Mouse (Mus musculus) MEL (cell line): Measurements from ENCODE around the gene Bcat1. TPM values are rescaled to one million over a fixed set of nuclear protein-coding genes. Genes with fewer than 3 reads are reported as not detected.
A peak's percentile ranks its signal among the peaks of the same experiment; 100 is the strongest.

Source experiments
- DNase-seq: peaks from one replicate; pipeline ENCODE4 v3.0.0; 2011; ENCODE audit warnings: low read depth, low spot score
- H3K27ac ChIP-seq: 2 replicates; pipeline ENCODE4 v1.5.1; 2012; ENCODE audit warnings: low read depth, mild to moderate bottlenecking, control low read depth, low read length, moderate library complexity; ENCODE audit not compliant: control insufficient read depth
- H3K27me3 ChIP-seq, 2 experiments: fragments of 150-350 bp in 1 of 2; sonication (generic) in 1 of 2; 2 replicates each; pipeline ENCODE4 v1.6.1; 2012; ENCODE audit warnings: low read length in 2 of 2, mild to moderate bottlenecking in 2 of 2, improper control_type of control experiment in 1 of 2, moderate library complexity in 1 of 2; ENCODE audit not compliant: insufficient read depth in 2 of 2, control insufficient read depth in 1 of 2
- H3K36me3 ChIP-seq, 2 experiments: 2 replicates each; pipeline ENCODE4 v1.6.1; 2012 to 2014; ENCODE audit warnings: low read length in 2 of 2, improper control_type of control experiment in 1 of 2, inconsistent platforms in 1 of 2, mild to moderate bottlenecking in 1 of 2; ENCODE audit not compliant: insufficient read depth in 2 of 2, control insufficient read depth in 1 of 2
- H3K4me1 ChIP-seq, 2 experiments: fragments of 150-350 bp in 1 of 2; sonication (generic) in 1 of 2; 2 replicates each; pipeline ENCODE4 v1.6.1; 2012; ENCODE audit warnings: low read length in 2 of 2, improper control_type of control experiment in 1 of 2, mild to moderate bottlenecking in 1 of 2; ENCODE audit not compliant: insufficient read depth in 2 of 2, control insufficient read depth in 1 of 2
- H3K4me3 ChIP-seq, 2 experiments: fragments of 150-350 bp in 1 of 2; sonication (generic) in 1 of 2; 2 replicates each; pipeline ENCODE4 v1.5.1; 2012; ENCODE audit warnings: low read depth in 2 of 2, low read length in 2 of 2, mild to moderate bottlenecking in 2 of 2, moderate library complexity in 2 of 2, control low read depth in 1 of 2, improper control_type of control experiment in 1 of 2; ENCODE audit not compliant: control insufficient read depth in 1 of 2, insufficient read depth in 1 of 2
- H3K79me2 ChIP-seq: 2 replicates; pipeline ENCODE4 v1.6.1; 2012; ENCODE audit warnings: mild to moderate bottlenecking, low read length, moderate library complexity; ENCODE audit not compliant: control insufficient read depth, poor library complexity, insufficient read depth
- H3K9ac ChIP-seq: 2 replicates; pipeline ENCODE4 v1.6.1; 2012; ENCODE audit warnings: low read depth, mild to moderate bottlenecking, control low read depth, low read length, moderate library complexity; ENCODE audit not compliant: control insufficient read depth, poor library complexity, severe bottlenecking
- H3K9me3 ChIP-seq: fragments of 150-350 bp; sonication (generic); replicated peaks from 2 replicates; pipeline ENCODE4 v1.6.1; 2012; ENCODE audit warnings: mild to moderate bottlenecking, low read length, improper control_type of control experiment, moderate library complexity; ENCODE audit not compliant: insufficient read depth
- E2F4 ChIP-seq: IDR thresholded peaks from 2 replicates; pipeline ENCODE4 v1.6.1; 2011; ENCODE audit warnings: low read depth, low read length, improper control_type of control experiment, borderline replicate concordance
- ETS1 ChIP-seq: IDR thresholded peaks from 2 replicates; pipeline ENCODE4 v1.6.1; 2012; ENCODE audit warnings: low read depth, mild to moderate bottlenecking, inconsistent platforms, low read length, improper control_type of control experiment, moderate library complexity
- JUND ChIP-seq: IDR thresholded peaks from 2 replicates; pipeline ENCODE4 v1.6.1; 2011; ENCODE audit warnings: low read depth, mild to moderate bottlenecking, improper control_type of control experiment, low read length
- KAT2A ChIP-seq: conservative IDR thresholded peaks from 2 replicates; pipeline ENCODE4 v1.6.1; 2012; ENCODE audit warnings: low read depth, low read length, improper control_type of control experiment, inconsistent platforms
- MAFK ChIP-seq: IDR thresholded peaks from 2 replicates; pipeline ENCODE4 v1.6.1; 2011; ENCODE audit warnings: low read depth, mild to moderate bottlenecking, low read length, improper control_type of control experiment, borderline replicate concordance
- MAX ChIP-seq: IDR thresholded peaks from 2 replicates; pipeline ENCODE4 v1.6.1; 2011; ENCODE audit warnings: low read length, improper control_type of control experiment
- MAZ ChIP-seq: IDR thresholded peaks from 2 replicates; pipeline ENCODE4 v1.6.1; 2012; ENCODE audit warnings: low read depth, mild to moderate bottlenecking, inconsistent platforms, low read length, improper control_type of control experiment
- MXI1 ChIP-seq: IDR thresholded peaks from 2 replicates; pipeline ENCODE4 v1.6.1; 2011; ENCODE audit warnings: mild to moderate bottlenecking, low read depth, low read length, improper control_type of control experiment
- MYB ChIP-seq: IDR thresholded peaks from 2 replicates; pipeline ENCODE4 v1.6.1; 2011; ENCODE audit warnings: mild to moderate bottlenecking, low read depth, low read length, improper control_type of control experiment
- NRF1 ChIP-seq: IDR thresholded peaks from 2 replicates; pipeline ENCODE4 v1.6.1; 2014; ENCODE audit warnings: low read depth, mild to moderate bottlenecking, inconsistent platforms, low read length, improper control_type of control experiment, moderate library complexity; ENCODE audit not compliant: poor library complexity, insufficient read depth, severe bottlenecking
- POLR2A ChIP-seq, 2 experiments: IDR thresholded peaks; 2 replicates each; pipeline ENCODE4 v1.6.1; 2011 to 2012; ENCODE audit warnings: low read length in 2 of 2, mild to moderate bottlenecking in 2 of 2, control low read depth in 1 of 2, improper control_type of control experiment in 1 of 2, low read depth in 1 of 2, moderate library complexity in 1 of 2; ENCODE audit not compliant: control insufficient read depth in 1 of 2, insufficient read depth in 1 of 2, poor library complexity in 1 of 2
- POLR2AphosphoS2 ChIP-seq: IDR thresholded peaks from 2 replicates; pipeline ENCODE4 v1.6.1; 2011; ENCODE audit warnings: low read length, improper control_type of control experiment
- POLR2AphosphoS5 ChIP-seq: IDR thresholded peaks from 2 replicates; pipeline ENCODE4 v1.6.1; 2012; ENCODE audit warnings: low read depth, borderline replicate concordance, mild to moderate bottlenecking, inconsistent platforms, low read length, moderate library complexity, mixed read lengths
- RCOR1 ChIP-seq: IDR thresholded peaks from 2 replicates; pipeline ENCODE4 v1.6.1; 2012; ENCODE audit warnings: low read depth, mild to moderate bottlenecking, inconsistent platforms, low read length, improper control_type of control experiment
- SMC3 ChIP-seq: IDR thresholded peaks from 2 replicates; pipeline ENCODE4 v1.6.1; 2011; ENCODE audit warnings: low read depth, low read length, improper control_type of control experiment
- TAL1 ChIP-seq: IDR thresholded peaks from 2 replicates; pipeline ENCODE4 v1.6.1; 2012; ENCODE audit warnings: mild to moderate bottlenecking, inconsistent platforms, low read length, moderate library complexity, mixed read lengths
- TBP ChIP-seq: IDR thresholded peaks from 2 replicates; pipeline ENCODE4 v1.8.0; 2011; ENCODE audit warnings: low read depth, low read length, improper control_type of control experiment
- USF1 ChIP-seq: IDR thresholded peaks from 2 replicates; pipeline ENCODE4 v1.6.1; 2014; ENCODE audit warnings: low read depth, mild to moderate bottlenecking, inconsistent platforms, low read length, improper control_type of control experiment, moderate library complexity
- USF2 ChIP-seq, 2 experiments: IDR thresholded peaks; 2 replicates each; pipeline ENCODE4 v1.6.1; 2011 to 2012; ENCODE audit warnings: improper control_type of control experiment in 2 of 2, low read length in 2 of 2, borderline replicate concordance in 1 of 2, inconsistent platforms in 1 of 2, low read depth in 1 of 2, mild to moderate bottlenecking in 1 of 2; ENCODE audit not compliant: insufficient read depth in 1 of 2
- polyA plus RNA-seq, 2 experiments: library from polyadenylated mRNA; stranded (reverse) in 1 of 2; unstranded in 1 of 2; fragments of >175 nt in 1 of 2; fragments of >200 nt in 1 of 2; gene quantifications; 2 replicates each; pipeline versions ENCODE4 v1.2.1 to v1.2.4; 2012; ENCODE audit warnings: low replicate concordance in 2 of 2, low read depth in 1 of 2; ENCODE audit not compliant: insufficient read length in 2 of 2, insufficient read depth in 1 of 2, missing spikeins in 1 of 2
- total RNA-seq: library from RNA; depleted of rRNA; stranded (reverse); fragments of 300-350 nt; gene quantifications from 2 replicates; pipeline ENCODE4 v1.2.3, GENCODE M21; 2012

Gene Bcat1
- total and polyA plus RNA-seq, 3 experiments, result not detected

DNA sequence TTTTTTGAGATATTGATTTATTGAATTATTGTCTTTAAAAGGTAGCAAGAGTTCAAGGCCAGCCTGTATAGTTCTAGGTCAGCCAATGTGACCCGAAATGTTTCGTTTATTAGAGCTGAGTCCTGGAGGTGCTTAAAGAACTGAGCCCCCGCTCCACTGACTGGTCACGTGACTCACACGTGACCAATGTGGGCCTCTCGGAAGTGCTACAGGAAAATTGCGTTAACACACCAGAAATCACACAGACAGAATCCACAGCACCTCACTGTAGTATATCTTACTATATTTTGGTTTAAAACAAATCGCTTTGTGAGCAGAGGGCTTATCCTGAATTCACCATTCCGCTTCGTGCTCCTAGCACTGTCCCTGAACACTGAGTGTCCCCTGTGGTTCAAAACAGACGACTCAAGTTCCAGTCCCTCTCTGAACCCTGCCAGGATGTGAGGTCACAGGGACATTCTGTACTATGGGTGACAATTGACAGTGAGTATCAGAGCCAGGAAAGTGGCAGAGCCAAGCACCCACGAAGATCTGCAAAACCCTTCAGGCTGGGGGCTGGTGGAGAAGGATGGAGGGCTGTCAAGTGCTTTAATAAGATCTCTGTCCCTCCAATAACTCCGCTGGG, 29.6 kb downstream of the Bcat1 start:
- H3K36me3 ChIP-seq, result no peaks in the 10 kb centered on the region
- H3K27me3 ChIP-seq, result no peaks in the 10 kb centered on the region

DNA sequence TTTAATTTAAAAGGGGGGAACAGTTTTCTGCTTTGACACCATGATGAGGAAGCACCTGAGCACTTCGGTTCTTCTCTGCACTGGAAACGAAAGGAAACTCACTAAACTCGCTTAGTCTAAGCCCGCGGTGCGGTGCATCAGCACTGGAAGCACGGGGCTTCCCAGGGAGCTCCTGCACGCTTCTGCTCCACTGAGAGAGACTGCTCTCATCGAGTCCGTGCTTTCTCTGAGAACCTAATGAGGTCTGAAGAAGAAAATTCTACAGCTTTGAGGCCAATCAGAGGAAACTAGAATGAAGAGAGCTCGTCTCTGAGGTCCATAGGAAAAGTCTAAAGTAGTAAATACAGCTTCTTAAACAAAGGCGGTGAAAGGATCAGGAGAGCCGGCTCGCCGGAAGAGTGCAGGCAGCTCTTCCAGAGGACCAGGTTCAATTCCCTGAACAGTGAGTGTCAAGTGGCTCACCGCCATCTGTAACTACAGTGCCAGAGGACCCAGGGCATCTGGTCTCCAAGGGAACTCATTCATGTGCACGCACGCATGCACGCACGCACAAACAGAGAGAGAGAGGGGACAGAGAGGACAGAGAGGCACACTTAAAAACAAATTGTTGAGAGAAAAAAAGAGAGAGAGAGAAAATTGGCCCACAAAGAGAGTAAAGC, 30.9 kb downstream of the Bcat1 start:
- Histone ChIP-seq H3K4me3 (no peak overlapping the region), H3K9ac (no peak overlapping the region), H3K36me3 (no peaks in the 10 kb centered on the region), H3K27me3 (no peaks in the 10 kb centered on the region)
- TF ChIP-seq NRF1 (no peak), MAX (no peak), SMC3 (no peak), MAFK (no peak), POLR2AphosphoS5 (no peak), JUND (no peak), USF2 (IDR thresholded peaks at IDR 0.05; ENCODE audit: borderline replicate concordance in 1 of 2, insufficient read depth in 1 of 2, low read depth in 1 of 2, low read length in 2 of 2) (no peak), USF1 (no peak), KAT2A (no peak), MYB (no peak), POLR2A (IDR thresholded peaks at IDR 0.05; ENCODE audit: control insufficient read depth in 1 of 2, insufficient read depth in 1 of 2, low read depth in 1 of 2, low read length in 2 of 2, poor library complexity in 1 of 2) (no peak), ETS1 (no peak), MXI1 (no peak), E2F4 (no peak), MAZ (no peak)
- TF ChIP-seq, all 39 proteins: peak for 0
- Histone ChIP-seq H3K9me3 (no peaks in the 10 kb centered on the region), H3K79me2 (no peaks in the 10 kb centered on the region), H3K4me1 (no peaks in the 10 kb centered on the region), H3K27ac (no peak overlapping the region)
- DNase-seq, result no peak

More for the DNA sequence above, 29.6 kb downstream of the Bcat1 start:
- H3K79me2 ChIP-seq, result no peaks in the 10 kb centered on the region
- no peak for DNase-seq
- no peak overlapping the region for H3K9ac ChIP-seq
- H3K27ac ChIP-seq, result no peak overlapping the region
- no peaks in the 10 kb centered on the region for H3K4me1 ChIP-seq
- H3K9me3 ChIP-seq, result no peaks in the 10 kb centered on the region
- no peak overlapping the region for H3K4me3 ChIP-seq
- TF ChIP-seq USF1 (peak; percentile 27; the same call in 1 of the 2 replicates), RCOR1 (no peak), TBP (no peak), POLR2AphosphoS5 (no peak), TAL1 (no peak), MAX (no peak), POLR2AphosphoS2 (no peak)
- TF ChIP-seq, all 39 proteins: peak for 1
